ENCODE assay signal across 8 mouse cellular contexts in the genomic region with DNA sequence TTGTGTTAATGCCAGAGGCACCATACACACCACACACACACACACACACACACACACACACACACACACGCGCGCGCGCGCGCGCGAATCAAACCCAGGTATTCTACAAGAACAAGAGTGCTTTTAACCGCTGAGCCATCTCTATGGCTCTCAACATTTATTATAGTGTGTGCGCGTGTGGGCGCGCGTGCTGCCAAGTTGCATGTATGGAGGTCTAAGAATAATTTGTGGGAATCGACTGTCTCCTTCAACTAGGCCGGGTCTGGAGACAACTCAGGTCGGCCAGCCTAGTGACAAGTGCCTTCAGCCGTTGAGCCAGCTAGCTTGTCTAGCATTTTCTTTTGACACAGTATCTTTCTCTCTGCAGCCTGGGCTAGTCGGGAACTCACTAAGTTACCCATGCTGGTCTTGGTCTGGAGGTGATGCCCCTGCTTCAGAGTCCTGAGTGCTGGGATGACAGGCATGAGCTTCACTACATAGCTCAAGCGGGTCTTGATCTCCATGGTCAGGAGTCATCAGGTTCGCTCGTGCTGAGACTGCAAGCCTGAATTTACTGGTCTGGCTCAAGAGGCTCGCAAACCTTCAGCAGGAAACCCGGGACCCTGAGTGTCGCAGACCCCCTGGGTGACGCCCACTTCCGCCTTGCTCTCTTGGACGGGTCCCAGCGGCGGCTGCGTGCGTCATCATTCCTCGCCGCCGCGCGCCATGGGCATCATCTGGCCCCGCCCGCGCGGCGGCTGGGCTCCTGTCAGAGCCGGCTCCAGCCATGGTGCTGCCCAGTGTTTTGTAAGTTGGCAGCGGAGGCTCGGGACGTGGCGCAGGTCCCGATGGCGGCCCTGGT. TPM values are rescaled to one million over a fixed set of nuclear protein-coding genes. Genes with fewer than 3 reads are reported as not detected.
DNase-seq lines count a peak whose midpoint lies in the region; ATAC-seq lines count a peak whose summit lies in the region.

A gene (plus strand): TSS at position 709 of the 841 bp plus-strand sequence.

- peak; percentile 95 for ATAC-seq in megakaryocyte progenitor cell, adult 5-6 weeks (replicated peaks; ENCODE audit: poor library complexity)

- peak; percentile 88 for DNase-seq in adipocyte (ENCODE audit: low spot score)
- peak; percentile 97 for DNase-seq in embryo, embryonic 10 days (ENCODE audit: low spot score)
- peak; percentile 95 for DNase-seq in gastrocnemius, postnatal 10 days
- DNase-seq in induced T-regulatory cell, adult 2 months (ENCODE audit: low read depth), result peak; percentile 93
- peak; percentile 75 to 93 for DNase-seq in left cerebral cortex, adult 9 months (ENCODE audit: low spot score in 2 of 2)
- peak; percentile 92 for DNase-seq in right cerebral cortex, postnatal 14 days
- peak; percentile 90 to 91 for DNase-seq in urinary bladder, postnatal 36 days (ENCODE audit: low spot score in 2 of 2)

RNA-seq across cellular contexts. Expression of the gene that starts here (rescaled TPM):
- 10 to 100 TPM; 19.8 to 22.0 TPM for total RNA-seq in gastrocnemius, postnatal 10 days (2021)
- 19.3 and 21.0 TPM in 2 replicates for total RNA-seq in megakaryocyte progenitor cell, adult 5-6 weeks (2015)
- total RNA-seq in megakaryocyte progenitor cell, adult 5-6 weeks (2017), result 16.6 and 18.0 TPM in 2 replicates

Comparison
In these comparisons a context has a peak if more than half of its experiments do, and no peak if none do; other contexts are left out.
1. Peak in every context shown above with its lines: DNase-seq and ATAC-seq.